Mouse (Mus musculus) neural tube, embryonic 15.5 days (tissue): Measurements from ENCODE around the gene P2rx1. TPM values are rescaled to one million over a fixed set of nuclear protein-coding genes. Genes with fewer than 3 reads are reported as not detected.

Source experiments
- ATAC-seq: fragments of 200-750 bp; cut with Nextera tagmentation; 2 replicates; pipeline ENCODE4 v1.8.0; 2017; ENCODE audit warnings: mild to moderate bottlenecking, moderate TSS enrichment, moderate library complexity; ENCODE audit not compliant: low FRiP score
- H3K27ac ChIP-seq: fragments of 300-500 bp; sonication (generic); replicated peaks from 2 replicates; pipeline ENCODE4 v1.5.1; 2015; ENCODE audit warnings: mild to moderate bottlenecking, inconsistent platforms
- H3K27me3 ChIP-seq: fragments of 300-500 bp; sonication (generic); replicated peaks from 2 replicates; pipeline ENCODE4 v1.6.1; 2015; ENCODE audit warnings: inconsistent platforms
- H3K36me3 ChIP-seq: fragments of 300-500 bp; sonication (generic); 2 replicates; pipeline ENCODE4 v1.6.1; 2015; ENCODE audit warnings: inconsistent platforms
- H3K4me1 ChIP-seq: fragments of 300-500 bp; sonication (generic); 2 replicates; pipeline ENCODE4 v1.6.1; 2015; ENCODE audit warnings: inconsistent platforms
- H3K4me2 ChIP-seq: fragments of 300-500 bp; sonication (generic); 2 replicates; pipeline ENCODE4 v1.6.1; 2015; ENCODE audit warnings: inconsistent platforms, mild to moderate bottlenecking, moderate library complexity
- H3K4me3 ChIP-seq: fragments of 300-500 bp; sonication (generic); replicated peaks from 2 replicates; pipeline ENCODE4 v1.5.1; 2015; ENCODE audit warnings: mild to moderate bottlenecking, inconsistent platforms
- H3K9ac ChIP-seq: fragments of 300-500 bp; sonication (generic); replicated peaks from 2 replicates; pipeline ENCODE4 v1.6.1; 2015; ENCODE audit warnings: mild to moderate bottlenecking, inconsistent platforms
- H3K9me3 ChIP-seq: fragments of 300-500 bp; sonication (generic); replicated peaks from 2 replicates; pipeline ENCODE4 v1.6.1; 2016; ENCODE audit warnings: inconsistent platforms
- WGBS: fragments of 180-500 bp; shearing (Covaris S2); methylation state at CpG from one replicate; pipeline ENCODE4 v1.1.7; 2015; ENCODE audit warnings: mixed read lengths; 5-methylcytosine and 5-hydroxymethylcytosine counted together
- polyA plus RNA-seq: library from polyadenylated mRNA; unstranded; fragments of >200 nt; fragmentation: Nextera tagmentation; extraction: Ambion mirVana; gene quantifications from 2 replicates; pipeline ENCODE4 v1.2.1, GENCODE M21; 2015

Gene P2rx1
- polyA plus RNA-seq, 1 experiment from 2014 or later: 0.47 TPM

DNA sequence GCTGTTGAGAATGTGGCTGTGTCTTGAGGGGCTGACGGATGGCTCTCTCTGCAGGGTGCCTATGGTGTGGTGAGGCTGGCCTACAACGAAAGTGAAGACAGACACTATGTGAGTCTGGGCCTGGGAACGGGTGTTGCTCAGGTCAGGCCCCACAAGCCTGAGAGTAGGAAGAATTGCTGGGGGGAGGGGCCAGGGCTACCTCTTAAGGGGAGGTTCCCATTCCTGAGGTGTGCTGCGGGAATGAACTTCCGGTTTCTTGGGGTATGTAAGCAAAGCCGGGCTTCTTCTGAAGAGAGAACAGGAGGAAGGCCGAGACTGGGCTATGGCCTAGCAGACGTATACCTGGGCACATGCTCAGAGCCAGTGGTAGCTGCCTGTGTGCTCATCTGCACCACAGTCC is 28.1 kb downstream of the P2rx1 start:
- Histone ChIP-seq H3K4me1 (peaks cover 24% of the 10 kb centered on the region), H3K27ac (no peak overlapping the region), H3K9ac (no peak overlapping the region), H3K36me3 (peaks cover 22% of the 10 kb centered on the region), H3K4me2 (no peak overlapping the region), H3K9me3 (no peaks in the 10 kb centered on the region), H3K4me3 (no peak overlapping the region), H3K27me3 (no peaks in the 10 kb centered on the region)
- 53% methylated on average over 8 of the region's 8 CpGs for WGBS
- no peak for ATAC-seq

DNA sequence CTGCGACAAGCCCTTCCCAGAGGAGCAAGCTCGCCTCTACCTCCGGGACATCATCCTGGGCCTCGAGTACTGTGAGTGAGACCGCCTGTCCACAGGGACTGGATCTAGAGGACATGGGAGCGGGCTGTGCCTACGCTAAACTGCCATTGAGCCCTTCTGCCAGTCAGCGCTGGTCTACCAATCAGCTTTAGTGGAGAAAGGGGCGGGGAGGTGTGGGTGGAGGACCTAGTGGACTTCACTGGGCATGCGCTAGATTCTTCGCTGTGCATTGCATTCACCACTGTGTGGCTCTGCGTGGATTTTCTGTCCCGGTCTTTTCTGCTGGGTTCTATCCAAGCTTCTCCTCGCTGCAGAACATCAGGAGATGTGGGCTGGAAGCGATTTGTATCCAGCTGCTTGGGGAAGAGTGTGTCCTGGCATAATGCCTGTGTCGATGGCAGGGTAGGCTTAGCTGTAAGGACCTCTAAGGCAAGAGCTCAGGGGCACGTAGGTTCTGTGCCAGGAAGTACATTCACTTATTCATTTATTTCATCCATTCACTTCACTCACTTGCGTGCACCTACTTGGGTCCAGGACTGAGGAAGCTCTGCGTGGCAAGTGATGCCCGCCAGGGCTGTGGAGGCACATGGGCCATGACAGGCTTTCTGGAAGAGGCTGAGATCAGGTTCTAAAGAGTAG is 32.1 kb downstream of the P2rx1 start:
- Histone ChIP-seq H3K36me3 (peaks cover 34% of the 10 kb centered on the region), H3K4me1 (peaks cover 13% of the 10 kb centered on the region), H3K4me3 (peak overlapping the region; percentile 37), H3K27me3 (no peaks in the 10 kb centered on the region), H3K27ac (peak overlapping the region; percentile 80), H3K9ac (peak overlapping the region; percentile 33), H3K9me3 (no peaks in the 10 kb centered on the region), H3K4me2 (peak overlapping the region; percentile 72)
- 24% methylated on average over 20 of the region's 20 CpGs for WGBS
- ATAC-seq: peak; percentile 93

- Histone ChIP-seq H3K9ac (no peak overlapping the region), H3K27ac (peak overlapping the region; percentile 80), H3K27me3 (no peaks in the 10 kb centered on the region), H3K4me1 (peaks cover 13% of the 10 kb centered on the region), H3K4me3 (no peak overlapping the region), H3K36me3 (peaks cover 32% of the 10 kb centered on the region), H3K9me3 (no peaks in the 10 kb centered on the region), H3K4me2 (peak overlapping the region; percentile 72)
- no peak; the same call in 1 of the 2 replicates for ATAC-seq
- 32% methylated on average over 5 of the region's 5 CpGs for WGBS
These were observed 32.6 kb downstream of the P2rx1 start for GRCm38 (mm10) chr11:73031536-73031935.

DNA sequence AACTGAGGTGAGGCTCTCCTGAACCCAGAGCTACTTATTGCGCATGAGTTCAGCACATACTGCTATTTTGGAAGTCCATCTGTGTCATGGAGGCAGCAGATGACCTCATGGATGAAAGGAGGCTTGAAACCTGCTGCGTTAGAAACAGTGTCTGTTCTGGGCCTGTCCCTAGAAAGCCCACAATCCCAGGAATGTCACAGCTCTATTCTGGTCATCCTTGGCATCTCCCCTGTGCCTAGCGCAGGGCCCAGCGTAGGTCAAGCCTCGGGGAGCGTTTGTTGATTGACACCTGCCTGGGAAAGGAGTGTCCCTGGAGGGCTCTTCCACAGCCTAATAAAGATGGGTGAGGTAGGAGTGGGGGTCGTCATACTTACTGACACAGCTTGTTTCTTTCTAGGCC is 37.2 kb downstream of the P2rx1 start:
- H3K27ac ChIP-seq: no peak overlapping the region
- peaks cover 9% of the 10 kb centered on the region for H3K4me1 ChIP-seq
- H3K4me2 ChIP-seq: no peak overlapping the region
- no peak overlapping the region for H3K4me3 ChIP-seq
- H3K9ac ChIP-seq: no peak overlapping the region
- no peaks in the 10 kb centered on the region for H3K9me3 ChIP-seq
- no peaks in the 10 kb centered on the region for H3K27me3 ChIP-seq
- WGBS: 70% methylated on average over 7 of the region's 7 CpGs
- H3K36me3 ChIP-seq: peaks cover 54% of the 10 kb centered on the region
- no peak for ATAC-seq

DNA sequence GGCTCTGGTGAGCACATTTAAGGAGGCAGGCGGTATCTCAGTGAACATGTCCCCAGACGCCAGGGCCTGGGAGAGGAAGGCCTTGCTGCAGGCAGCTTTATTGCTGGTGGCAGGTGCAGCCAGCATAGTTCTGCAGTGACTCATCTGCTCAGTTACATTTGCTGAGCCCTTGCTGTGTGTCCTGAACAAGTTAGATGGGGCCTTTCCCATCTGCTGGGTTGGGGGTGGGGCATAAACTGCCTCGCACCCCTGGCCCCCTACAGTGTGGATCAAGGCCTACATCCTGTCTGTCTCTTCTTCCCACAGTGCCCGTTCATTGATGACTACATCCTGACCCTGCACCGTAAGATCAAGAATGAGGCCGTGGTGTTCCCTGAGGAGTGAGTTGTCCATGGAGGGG is 38.0 kb downstream of the P2rx1 start:
- H3K4me1 ChIP-seq: peaks cover under 1% of the 10 kb centered on the region; the same call in 1 of the 2 replicates
- no peak for ATAC-seq
- 30% methylated on average over 6 of the region's 6 CpGs for WGBS

GRCm38 (mm10) chr11:73037691-73038090 is 38.8 kb downstream of the P2rx1 start:
- no peak overlapping the region for H3K27ac ChIP-seq
- no peak for ATAC-seq
- H3K4me3 ChIP-seq: no peak overlapping the region
- peaks cover 56% of the 10 kb centered on the region for H3K36me3 ChIP-seq
- no peak overlapping the region for H3K9ac ChIP-seq
- no peaks in the 10 kb centered on the region for H3K9me3 ChIP-seq
- H3K4me1 ChIP-seq: no peaks in the 10 kb centered on the region
- no peak overlapping the region for H3K4me2 ChIP-seq
- H3K27me3 ChIP-seq: no peaks in the 10 kb centered on the region
- 93% methylated on average over 3 of the region's 3 CpGs for WGBS

More for the DNA sequence above, 38.0 kb downstream of the P2rx1 start:
- Histone ChIP-seq H3K9ac (no peak overlapping the region), H3K4me3 (no peak overlapping the region), H3K27ac (no peak overlapping the region), H3K36me3 (peaks cover 56% of the 10 kb centered on the region), H3K4me2 (no peak overlapping the region), H3K9me3 (no peaks in the 10 kb centered on the region), H3K27me3 (no peaks in the 10 kb centered on the region)

GRCm38 (mm10) chr11:73039102-73039799 is 40.3 kb downstream of the P2rx1 start:
- Histone ChIP-seq H3K27ac (no peak overlapping the region), H3K4me3 (no peak overlapping the region), H3K36me3 (peaks cover 44% of the 10 kb centered on the region), H3K4me2 (no peak overlapping the region), H3K9ac (no peak overlapping the region), H3K27me3 (no peaks in the 10 kb centered on the region), H3K4me1 (no peaks in the 10 kb centered on the region), H3K9me3 (no peaks in the 10 kb centered on the region)
- WGBS: 61% methylated on average over 9 of the region's 9 CpGs
- ATAC-seq: 0 out of 2 replicates have a peak, but pooled peaks have one; percentile 73

GRCm38 (mm10) chr11:73044229-73044755 is 45.4 kb downstream of the P2rx1 start:
- 70% methylated on average over 6 of the region's 6 CpGs for WGBS
- H3K4me3 ChIP-seq: no peak overlapping the region
- peaks cover 16% of the 10 kb centered on the region for H3K36me3 ChIP-seq
- no peak overlapping the region for H3K4me2 ChIP-seq
- H3K9ac ChIP-seq: no peak overlapping the region
- peaks cover 15% of the 10 kb centered on the region for H3K4me1 ChIP-seq
- H3K9me3 ChIP-seq: no peaks in the 10 kb centered on the region
- no peak for ATAC-seq
- no peak overlapping the region for H3K27ac ChIP-seq
- H3K27me3 ChIP-seq: no peaks in the 10 kb centered on the region

GRCm38 (mm10) chr11:73044789-73045188 is 45.9 kb downstream of the P2rx1 start:
- Histone ChIP-seq H3K4me3 (no peak overlapping the region), H3K4me2 (no peak overlapping the region), H3K27me3 (no peaks in the 10 kb centered on the region), H3K9ac (no peak overlapping the region), H3K27ac (no peak overlapping the region), H3K36me3 (peaks cover 15% of the 10 kb centered on the region), H3K4me1 (peaks cover 19% of the 10 kb centered on the region), H3K9me3 (no peaks in the 10 kb centered on the region)
- no peak for ATAC-seq
- 73% methylated on average over 4 of the region's 4 CpGs for WGBS

DNA sequence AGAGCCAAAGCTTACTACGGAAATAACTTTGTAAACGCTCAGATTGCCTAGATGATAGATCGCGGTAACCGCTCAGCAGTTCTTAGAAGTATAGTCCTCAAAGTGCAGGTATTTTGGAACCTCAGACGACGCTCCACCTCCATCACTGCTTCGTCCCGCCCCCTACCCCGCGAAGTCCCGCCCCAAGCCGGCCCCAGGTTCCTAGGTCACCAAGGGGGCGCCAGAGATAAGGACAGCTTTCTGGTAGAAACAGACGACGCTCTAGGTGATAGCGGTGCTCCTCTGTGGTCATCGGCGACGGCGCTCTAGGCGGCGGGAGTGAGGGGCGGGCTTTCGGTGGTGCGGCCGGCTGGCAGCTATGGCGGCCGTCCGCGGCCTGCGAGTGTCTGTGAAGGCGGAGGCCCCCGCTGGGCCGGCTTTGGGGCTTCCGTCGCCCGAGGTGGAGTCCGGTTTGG is 48.7 kb downstream of the P2rx1 start, which contains the start of gene Ncbp3:
Ncbp3 (plus strand) TSS at position 242 of the 455 bp plus-strand sequence.
- Histone ChIP-seq H3K27me3 (no peaks in the 10 kb centered on the region), H3K9me3 (no peaks in the 10 kb centered on the region), H3K36me3 (peaks cover 13% of the 10 kb centered on the region; the same call in 1 of the 2 replicates), H3K4me3 (peak within 1 kb of the TSS; percentile 90), H3K9ac (peak within 1 kb of the TSS; percentile 89), H3K4me2 (peak within 1 kb of the TSS; percentile 75), H3K4me1 (peaks cover 19% of the 10 kb centered on the region), H3K27ac (peak within 1 kb of the TSS; percentile 92)
- WGBS: 1% methylated on average over 39 of the region's 39 CpGs
- peak; percentile 95 for ATAC-seq

- Histone ChIP-seq H3K4me3 (peak overlapping the region; percentile 90), H3K27me3 (no peaks in the 10 kb centered on the region), H3K9ac (peak overlapping the region; percentile 89), H3K36me3 (peaks cover 16% of the 10 kb centered on the region), H3K9me3 (no peaks in the 10 kb centered on the region), H3K27ac (peak overlapping the region; percentile 92), H3K4me2 (peak overlapping the region; percentile 75), H3K4me1 (peaks cover 19% of the 10 kb centered on the region)
- ATAC-seq: peak; percentile 78
- 1% methylated on average over 55 of the region's 55 CpGs for WGBS
These were observed 49.4 kb downstream of the P2rx1 start for GRCm38 (mm10) chr11:73048030-73048876.
